Mouse (Mus musculus) brain, embryonic 18.5 days (tissue): ENCODE results near the gene Klhl32.
"Not testable (repeated sequence)": the region's sequence is repeated elsewhere in the genome, so short reads cannot be mapped to it uniquely, and the experiment has no call there.

Experiments used
- DNase-seq: peaks from one replicate; pipeline ENCODE4 v3.0.0-alpha.2; 2012; ENCODE audit warnings: low read depth, low spot score

Klhl32 gene

GRCm38 (mm10) chr4:24850401-24851325, at the start of gene Klhl32:
Gene Klhl32 (minus strand): TSS chr4:24851124.
- DNase-seq = peak; percentile 71

- DNase-seq = no peak
Measured at GRCm38 (mm10) chr4:24899146-24899545, 48.2 kb upstream of the Klhl32 start.

- DNase-seq = no peak
Measured at GRCm38 (mm10) chr4:24898636-24899035, 47.7 kb upstream of the Klhl32 start.

GRCm38 (mm10) chr4:24897851-24898515, 47.1 kb upstream of the Klhl32 start, which contains the start of gene Ndufaf4:
Gene Ndufaf4 (plus strand): TSS chr4:24898083.
- DNase-seq = peak; percentile 82

GRCm38 (mm10) chr4:24897351-24897750, 46.4 kb upstream of the Klhl32 start:
- no peak for DNase-seq

- DNase-seq = peak; percentile 59
Measured at GRCm38 (mm10) chr4:24896829-24897228, 45.9 kb upstream of the Klhl32 start.

GRCm38 (mm10) chr4:24894625-24895024, 43.7 kb upstream of the Klhl32 start:
- no peak for DNase-seq

- not testable (repeated sequence) for DNase-seq
Measured at GRCm38 (mm10) chr4:24892293-24892692, 41.4 kb upstream of the Klhl32 start.

- not testable (repeated sequence) for DNase-seq
Measured at GRCm38 (mm10) chr4:24889386-24889785, 38.5 kb upstream of the Klhl32 start.

- no peak for DNase-seq
Measured at GRCm38 (mm10) chr4:24869230-24869629, 18.3 kb upstream of the Klhl32 start.

GRCm38 (mm10) chr4:24865691-24866090, 14.8 kb upstream of the Klhl32 start:
- no peak for DNase-seq

GRCm38 (mm10) chr4:24847406-24847805, 3.5 kb downstream of the Klhl32 start:
- no peak for DNase-seq

GRCm38 (mm10) chr4:24845546-24845945, 5.4 kb downstream of the Klhl32 start:
- no peak for DNase-seq

GRCm38 (mm10) chr4:24838567-24838966, 12.4 kb downstream of the Klhl32 start:
- no peak for DNase-seq

- no peak for DNase-seq
Measured at GRCm38 (mm10) chr4:24835555-24835954, 15.4 kb downstream of the Klhl32 start.

- DNase-seq = no peak
Measured at GRCm38 (mm10) chr4:24808316-24808715, 42.6 kb downstream of the Klhl32 start.

GRCm38 (mm10) chr4:24801881-24802280, 49.0 kb downstream of the Klhl32 start:
- no peak for DNase-seq

- no peak for DNase-seq
Measured at GRCm38 (mm10) chr4:24801343-24801742, 49.6 kb downstream of the Klhl32 start.

GRCm38 (mm10) chr4:24800345-24800936, 50.5 kb downstream of the Klhl32 start:
- DNase-seq = no peak

GRCm38 (mm10) chr4:24799037-24799436, 51.9 kb downstream of the Klhl32 start:
- no peak for DNase-seq

- DNase-seq = no peak
Measured at GRCm38 (mm10) chr4:24797868-24798267, 53.1 kb downstream of the Klhl32 start.

GRCm38 (mm10) chr4:24797280-24797679, 53.6 kb downstream of the Klhl32 start:
- no peak for DNase-seq
